Mouse (Mus musculus): ENCODE measurements at regions not wholly inside any gene's neighbourhood (a gene's known extent, or its start where the extent isn't known, plus 50 kb on each side); places are given as distances from the start of the nearest gene placed in this dataset.

DNA sequence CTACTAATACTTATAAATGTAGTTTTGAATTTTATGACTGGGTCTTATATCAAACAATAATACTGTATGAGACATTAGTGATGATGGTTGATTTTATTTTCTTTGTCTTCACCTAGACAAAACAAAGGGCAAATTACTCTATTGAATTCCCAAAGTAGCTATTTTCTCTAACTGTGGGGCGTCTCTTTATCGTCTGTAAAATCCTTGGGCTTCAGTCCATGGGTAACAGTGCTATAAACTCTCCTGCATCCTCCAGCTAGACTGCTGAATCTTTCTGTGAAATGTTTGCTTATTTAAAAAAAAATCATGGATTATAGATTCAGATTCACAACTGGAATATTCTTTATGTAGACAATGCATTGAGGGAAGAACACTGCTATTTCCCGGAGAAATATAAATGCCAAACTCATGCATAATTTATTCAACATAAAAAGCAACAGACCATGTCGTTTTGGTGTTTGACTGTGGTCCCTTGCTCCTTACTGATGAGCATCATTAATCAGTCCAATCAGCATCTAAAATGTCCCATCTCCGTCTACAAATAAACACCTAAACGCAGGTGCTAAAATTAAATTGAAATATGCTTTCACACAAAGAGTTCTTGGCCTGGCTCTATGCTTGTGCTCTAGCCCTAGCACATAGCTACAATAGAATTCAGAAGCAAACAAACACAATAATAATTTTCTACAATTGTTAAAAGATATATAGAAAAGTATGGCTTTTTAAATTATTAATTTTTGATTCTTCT is 116.9 kb upstream of the Plekha5 start:
- no peak for TF ChIP-seq CTCF (IDR thresholded peaks at IDR 0.05; ENCODE audit: low read depth, low read length)
- TF ChIP-seq GATA1 (IDR thresholded peaks at IDR 0.05; ENCODE audit: borderline replicate concordance, low read length) = no peak
- no peak for TF ChIP-seq POLR2AphosphoS5 (IDR thresholded peaks at IDR 0.05; ENCODE audit: insufficient replicate concordance, low read depth, low read length)

All from G1E (cell line).